Mouse (Mus musculus): Measurements from ENCODE around the gene Rnf157.

Rnf157 gene

GRCm38 (mm10) chr11:116306126-116306982 is 106.5 kb downstream of the Rnf157 start:
- DNase-seq (ENCODE audit: low spot score in 2 of 2) = peak; percentile 87 to 90

- no peak for DNase-seq (ENCODE audit: low spot score in 2 of 2)
These were observed 107.4 kb downstream of the Rnf157 start for GRCm38 (mm10) chr11:116305423-116305822.

- no peak for DNase-seq (ENCODE audit: low spot score in 2 of 2)
These were observed 114.2 kb downstream of the Rnf157 start for GRCm38 (mm10) chr11:116298621-116299020.

GRCm38 (mm10) chr11:116298221-116298620 is 114.6 kb downstream of the Rnf157 start:
- DNase-seq (ENCODE audit: low spot score in 2 of 2) = no peak

- no peak for DNase-seq (ENCODE audit: low spot score in 2 of 2)
These were observed 115.8 kb downstream of the Rnf157 start for GRCm38 (mm10) chr11:116297017-116297416.

- DNase-seq (ENCODE audit: low spot score in 2 of 2) = no peak
These were observed 116.6 kb downstream of the Rnf157 start for GRCm38 (mm10) chr11:116296191-116296734.

- peak in 1 of 2 experiments; percentile 28 for DNase-seq (ENCODE audit: low spot score in 2 of 2)
These were observed 118.5 kb downstream of the Rnf157 start for GRCm38 (mm10) chr11:116294319-116294718.

GRCm38 (mm10) chr11:116293538-116294137 is 119.2 kb downstream of the Rnf157 start:
- no peak for DNase-seq (ENCODE audit: low spot score in 2 of 2)

- no peak for DNase-seq (ENCODE audit: low spot score in 2 of 2)
These were observed 120.4 kb downstream of the Rnf157 start for GRCm38 (mm10) chr11:116292401-116292800.

GRCm38 (mm10) chr11:116290556-116290955 is 122.3 kb downstream of the Rnf157 start:
- DNase-seq (ENCODE audit: low spot score in 2 of 2) = no peak

- DNase-seq (ENCODE audit: low spot score in 2 of 2) = no peak
These were observed 125.5 kb downstream of the Rnf157 start for GRCm38 (mm10) chr11:116287351-116287750.
